Mouse (Mus musculus) limb, embryonic 14.5 days (tissue): Measurements from ENCODE around the gene E330017A01Rik. TPM values are rescaled to one million over a fixed set of nuclear protein-coding genes. Genes with fewer than 3 reads are reported as not detected.

Source experiments
- ATAC-seq: fragments of 200-750 bp; cut with Nextera tagmentation; 2 replicates; pipeline ENCODE4 v1.8.0; 2017; ENCODE audit warnings: low read depth, moderate number of reproducible peaks, moderate TSS enrichment; ENCODE audit not compliant: low FRiP score
- DNase-seq: peaks from one replicate; pipeline ENCODE4 v3.0.0-alpha.2; 2015; ENCODE audit warnings: low spot score
- H3K27ac ChIP-seq: fragments of 300-500 bp; sonication (generic); replicated peaks from 2 replicates; pipeline ENCODE4 v1.5.1; 2014; ENCODE audit warnings: low read depth, mild to moderate bottlenecking, low read length, moderate library complexity, mixed read lengths
- H3K27me3 ChIP-seq: fragments of 300-500 bp; sonication (generic); 2 replicates; pipeline ENCODE4 v1.6.1; 2014; ENCODE audit warnings: low read length, mixed read lengths; ENCODE audit not compliant: control insufficient read depth, insufficient read depth
- H3K36me3 ChIP-seq: fragments of 300-500 bp; sonication (generic); 2 replicates; pipeline ENCODE4 v1.6.1; 2014; ENCODE audit warnings: mild to moderate bottlenecking, low read length, moderate library complexity, mixed read lengths; ENCODE audit not compliant: control insufficient read depth, insufficient read depth
- H3K4me1 ChIP-seq: fragments of 300-500 bp; sonication (generic); 2 replicates; pipeline ENCODE4 v1.6.1; 2014; ENCODE audit warnings: antibody characterized with exemption, low read length, mixed read lengths; ENCODE audit not compliant: control insufficient read depth, insufficient read depth
- H3K4me2 ChIP-seq: fragments of 300-500 bp; sonication (generic); replicated peaks from 2 replicates; pipeline ENCODE4 v1.6.1; 2014; ENCODE audit warnings: low read depth, mild to moderate bottlenecking, low read length, moderate library complexity; ENCODE audit not compliant: severe bottlenecking
- H3K4me3 ChIP-seq: fragments of 300-500 bp; sonication (generic); replicated peaks from 2 replicates; pipeline ENCODE4 v1.5.1; 2014; ENCODE audit warnings: low read length
- H3K9ac ChIP-seq: fragments of 300-500 bp; sonication (generic); 2 replicates; pipeline ENCODE4 v1.6.1; 2014; ENCODE audit warnings: mild to moderate bottlenecking, low read depth, low read length, moderate library complexity; ENCODE audit not compliant: severe bottlenecking
- H3K9me3 ChIP-seq: fragments of 300-500 bp; sonication (generic); 2 replicates; pipeline ENCODE4 v1.6.1; 2016; ENCODE audit warnings: low read length; ENCODE audit not compliant: control insufficient read depth
- POLR2A ChIP-seq: fragments of 200-500 bp; IDR thresholded peaks from 2 replicates; pipeline ENCODE4 v1.8.0; 2012; ENCODE audit warnings: inconsistent platforms, mild to moderate bottlenecking, moderate library complexity, borderline replicate concordance; ENCODE audit not compliant: insufficient read depth, insufficient read length; ENCODE audit errors: extremely low read depth
- WGBS: fragments of 180-500 bp; shearing (Covaris S2); extraction: QIAGEN DNeasy Blood & Tissue Kit; methylation state at CpG from one replicate; pipeline ENCODE4 v1.1.7; 2014; 5-methylcytosine and 5-hydroxymethylcytosine counted together
- polyA plus RNA-seq, 2 experiments: library from polyadenylated mRNA; depleted of rRNA in 1 of 2; stranded (reverse) in 1 of 2; unstranded in 1 of 2; fragments of >200 nt; fragmentation: Nextera tagmentation in 1 of 2; extraction: Ambion mirVana in 1 of 2; gene quantifications; 2 replicates each; pipeline versions ENCODE4 v1.2.1 to v1.2.3; 2012 to 2014

E330017A01Rik gene
- polyA plus RNA-seq, 2 experiments, result not detected

DNA sequence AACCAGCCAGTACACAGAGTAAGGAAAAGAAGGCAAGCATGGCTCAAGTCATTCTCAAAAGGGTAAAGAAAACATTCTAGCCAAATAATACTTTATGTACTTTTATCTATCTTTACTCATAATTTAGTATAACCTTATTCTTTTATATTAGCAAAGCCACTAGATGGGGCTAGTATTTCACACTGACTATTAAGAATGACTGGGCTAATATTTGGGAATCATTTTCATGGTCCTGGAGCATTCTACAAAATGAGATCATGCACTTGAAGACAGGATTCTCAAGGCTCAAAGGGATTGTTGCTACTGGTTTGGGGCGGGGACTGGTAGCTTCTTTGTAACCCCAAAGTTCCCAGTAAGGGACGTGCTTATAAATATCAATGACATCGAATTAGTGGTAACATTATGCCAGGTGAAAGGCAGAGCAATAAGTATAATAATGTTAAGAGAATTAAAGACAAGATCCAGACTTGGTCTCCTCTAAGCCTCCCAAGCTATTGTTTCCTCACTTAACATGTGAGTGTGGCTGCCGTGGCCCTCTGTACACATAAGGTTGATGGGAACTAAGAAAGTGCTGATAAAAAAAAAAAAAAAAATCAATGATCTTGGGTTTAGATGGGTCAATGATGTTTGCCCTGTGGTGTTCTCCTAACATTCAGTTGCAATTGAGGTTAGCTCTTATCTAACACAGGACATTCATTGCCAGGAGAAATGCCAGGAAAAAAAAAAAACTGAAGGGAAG lies 10.8 kb downstream of the E330017A01Rik start:
- DNase-seq (no peak), ATAC-seq (no peak)
- TF ChIP-seq POLR2A, result no peak
- Histone ChIP-seq H3K27me3 (no peaks in the 10 kb centered on the region), H3K9me3 (no peaks in the 10 kb centered on the region), H3K27ac (no peak overlapping the region), H3K4me3 (no peak overlapping the region), H3K36me3 (no peaks in the 10 kb centered on the region), H3K4me1 (no peaks in the 10 kb centered on the region), H3K4me2 (no peak overlapping the region), H3K9ac (no peak overlapping the region)
- 89% methylated on average over 4 of the region's 4 CpGs for WGBS

DNA sequence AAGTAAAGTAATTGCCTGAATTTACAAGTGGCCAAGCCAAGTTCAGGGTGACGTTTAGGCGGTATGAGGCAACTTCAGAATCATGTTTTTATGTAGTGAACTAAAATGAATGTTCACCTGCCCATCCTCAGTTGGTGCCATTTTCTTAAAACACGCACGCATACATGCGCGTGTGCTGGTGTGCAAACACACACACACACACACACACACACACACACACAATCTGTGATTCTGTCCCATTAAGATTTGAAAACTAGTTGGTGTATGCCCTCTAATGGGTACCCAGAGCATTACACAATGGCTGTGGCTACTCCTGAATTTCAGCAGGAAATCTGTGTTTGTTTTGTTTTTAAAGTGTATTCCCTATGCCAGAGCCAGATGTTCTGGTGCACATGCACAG lies 14.6 kb downstream of the E330017A01Rik start:
- Histone ChIP-seq H3K9me3 (no peaks in the 10 kb centered on the region), H3K27ac (no peak overlapping the region), H3K9ac (no peak overlapping the region), H3K36me3 (no peaks in the 10 kb centered on the region), H3K4me1 (no peaks in the 10 kb centered on the region), H3K4me3 (no peak overlapping the region), H3K27me3 (no peaks in the 10 kb centered on the region), H3K4me2 (no peak overlapping the region)
- peak; percentile 23 for DNase-seq
- no peak for ATAC-seq
- WGBS, result 75% methylated on average over 6 of the region's 6 CpGs
- no peak for TF ChIP-seq POLR2A

DNA sequence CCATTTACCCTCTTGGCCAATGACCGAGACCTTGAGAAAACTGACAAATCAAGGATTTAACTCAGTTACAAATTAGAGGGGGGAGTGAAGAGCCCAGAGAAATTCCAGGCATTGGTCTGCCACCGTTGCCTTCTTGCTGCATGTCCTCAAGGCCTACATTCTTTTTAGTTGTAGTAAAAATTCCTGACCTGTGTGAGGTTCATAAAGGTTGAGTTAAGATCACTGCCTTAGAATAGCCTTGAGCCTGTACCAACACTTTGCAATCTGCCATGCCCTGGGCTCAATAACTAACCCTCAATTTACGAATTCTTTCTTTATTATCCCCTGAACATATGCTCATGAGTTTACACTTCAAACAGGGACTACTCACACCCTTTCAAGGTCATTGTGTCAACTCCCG lies 15.4 kb downstream of the E330017A01Rik start:
- no peaks in the 10 kb centered on the region for H3K9me3 ChIP-seq
- H3K4me2 ChIP-seq, result no peak overlapping the region
- 31% methylated on average over 4 of the region's 4 CpGs for WGBS
- H3K4me3 ChIP-seq, result no peak overlapping the region
- no peak overlapping the region for H3K9ac ChIP-seq
- H3K36me3 ChIP-seq, result no peaks in the 10 kb centered on the region
- no peak for TF ChIP-seq POLR2A
- no peaks in the 10 kb centered on the region for H3K27me3 ChIP-seq
- ATAC-seq (no peak), DNase-seq (no peak)
- no peak overlapping the region for H3K27ac ChIP-seq
- no peaks in the 10 kb centered on the region for H3K4me1 ChIP-seq

DNA sequence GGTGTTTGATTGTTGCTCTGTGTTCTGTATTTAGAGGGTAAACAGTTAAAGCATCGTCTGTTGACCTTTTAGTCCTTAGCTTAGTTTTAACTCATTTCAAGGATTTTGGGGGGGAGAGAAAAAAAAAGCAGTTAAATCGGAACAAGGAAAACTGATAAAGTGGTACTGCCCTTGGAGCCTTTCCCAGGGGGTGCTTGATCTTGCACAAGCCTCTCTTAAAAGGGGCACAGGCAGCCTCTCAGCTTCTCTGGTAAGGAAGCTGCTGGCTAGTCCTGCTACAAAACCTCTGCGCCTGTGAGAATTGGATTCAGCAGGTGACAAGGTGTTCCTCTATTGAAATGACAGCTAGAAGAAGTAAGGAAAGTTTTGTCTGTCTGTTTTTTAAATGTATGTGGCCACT lies 16.2 kb downstream of the E330017A01Rik start:
- H3K27me3 ChIP-seq, result no peaks in the 10 kb centered on the region
- 77% methylated on average over 3 of the region's 3 CpGs for WGBS
- no peaks in the 10 kb centered on the region for H3K36me3 ChIP-seq
- H3K4me3 ChIP-seq, result no peak overlapping the region
- H3K9me3 ChIP-seq, result no peaks in the 10 kb centered on the region
- H3K27ac ChIP-seq, result no peak overlapping the region
- DNase-seq, result no peak
- H3K9ac ChIP-seq, result no peak overlapping the region
- no peak overlapping the region for H3K4me2 ChIP-seq
- no peaks in the 10 kb centered on the region for H3K4me1 ChIP-seq
- no peak for ATAC-seq
- TF ChIP-seq POLR2A, result no peak

DNA sequence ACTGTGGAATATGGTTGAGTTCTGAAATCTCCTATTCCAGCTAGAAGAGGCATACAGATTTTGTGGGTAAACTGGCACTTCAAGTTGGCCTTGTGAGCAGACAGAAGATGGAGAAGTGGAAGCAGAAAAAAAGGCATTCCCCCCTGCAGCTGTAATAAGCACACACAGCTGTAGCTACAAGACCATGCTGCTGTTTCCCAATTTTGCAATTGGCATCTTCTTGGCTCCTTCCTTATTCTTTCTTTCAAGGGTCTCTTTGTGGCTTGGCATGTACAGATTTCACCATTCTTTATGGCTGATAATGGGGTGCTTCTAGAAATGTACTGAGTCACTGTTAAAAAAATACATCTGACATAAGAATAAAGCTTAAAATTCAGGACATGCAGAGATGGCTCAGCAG lies 21.2 kb downstream of the E330017A01Rik start:
- Histone ChIP-seq H3K4me3 (no peak overlapping the region), H3K9me3 (no peaks in the 10 kb centered on the region), H3K36me3 (no peaks in the 10 kb centered on the region), H3K27me3 (no peaks in the 10 kb centered on the region), H3K4me2 (no peak overlapping the region), H3K27ac (no peak overlapping the region), H3K4me1 (no peaks in the 10 kb centered on the region), H3K9ac (no peak overlapping the region)
- ATAC-seq, result no peak
- no peak for DNase-seq
- no peak for TF ChIP-seq POLR2A
